Mouse (Mus musculus): Measurements from ENCODE around the gene Btg3. TPM values are rescaled to one million over a fixed set of nuclear protein-coding genes. Genes with fewer than 3 reads are reported as not detected.

The Btg3 gene
- polyA plus RNA-seq, 1 experiment from 2014 or later, result 21.5 TPM

GRCm38 (mm10) chr16:78294606-78295275 lies 82.3 kb downstream of the Btg3 start:
- H3K9ac ChIP-seq (replicated peaks), result no peak overlapping the region
- H3K27ac ChIP-seq (replicated peaks), result no peak overlapping the region
- no peak overlapping the region for H3K4me2 ChIP-seq
- ATAC-seq (ENCODE audit: low FRiP score), result no peak
- no peaks in the 10 kb centered on the region for H3K4me1 ChIP-seq
- H3K27me3 ChIP-seq (replicated peaks), result no peaks in the 10 kb centered on the region
- H3K9me3 ChIP-seq (replicated peaks), result no peaks in the 10 kb centered on the region
- WGBS, result 58% methylated on average over 5 of the region's 5 CpGs
- no peak overlapping the region for H3K4me3 ChIP-seq (replicated peaks)
- no peaks in the 10 kb centered on the region for H3K36me3 ChIP-seq

GRCm38 (mm10) chr16:78294051-78294450 lies 82.9 kb downstream of the Btg3 start:
- Histone ChIP-seq H3K36me3 (no peaks in the 10 kb centered on the region), H3K9me3 (replicated peaks) (no peaks in the 10 kb centered on the region), H3K9ac (replicated peaks) (no peak overlapping the region), H3K27me3 (replicated peaks) (no peaks in the 10 kb centered on the region), H3K4me2 (no peak overlapping the region), H3K27ac (replicated peaks) (no peak overlapping the region), H3K4me3 (replicated peaks) (no peak overlapping the region), H3K4me1 (no peaks in the 10 kb centered on the region)
- ATAC-seq (ENCODE audit: low FRiP score), result no peak
- WGBS, result 100% methylated on average over 1 of the region's 1 CpGs

- Histone ChIP-seq H3K27ac (replicated peaks) (no peak overlapping the region), H3K4me1 (no peaks in the 10 kb centered on the region), H3K4me2 (no peak overlapping the region), H3K4me3 (replicated peaks) (no peak overlapping the region), H3K27me3 (replicated peaks) (no peaks in the 10 kb centered on the region), H3K36me3 (no peaks in the 10 kb centered on the region), H3K9ac (replicated peaks) (no peak overlapping the region), H3K9me3 (replicated peaks) (no peaks in the 10 kb centered on the region)
- 78% methylated on average over 5 of the region's 5 CpGs for WGBS
- no peak for ATAC-seq (ENCODE audit: low FRiP score)
Measured at GRCm38 (mm10) chr16:78283231-78283630, 93.8 kb downstream of the Btg3 start.

Other genes starting within 250 kb of the Btg3 start
- 114 and 131 TPM in 2 replicates for gene Cxadr, start 75.7 kb downstream of the Btg3 start, polyA plus RNA-seq (2015; fragmentation: Nextera tagmentation; extraction: Ambion mirVana)
- 4.7 and 10.8 TPM in 2 replicates for gene D16Ertd472e, start 199.5 kb upstream of the Btg3 start, polyA plus RNA-seq (2015; fragmentation: Nextera tagmentation; extraction: Ambion mirVana)